Mouse (Mus musculus) Muller cell, postnatal 12 days (primary cell): ENCODE measurements around the gene Tmtc1.

Experiments used
- DNase-seq: peaks from one replicate; pipeline ENCODE4 v3.0.0-alpha.2; 2015; ENCODE audit errors: inconsistent ontology term

The Tmtc1 gene

GRCm38 (mm10) chr6:148443726-148444701, at the start of gene Tmtc1:
Tmtc1 (minus strand) TSS chr6:148444389.
- peak; percentile 69 for DNase-seq

GRCm38 (mm10) chr6:148491849-148492248, 47.7 kb upstream of the Tmtc1 start:
- DNase-seq = no peak

- no peak for DNase-seq
Measured at GRCm38 (mm10) chr6:148486756-148487155, 42.6 kb upstream of the Tmtc1 start.

GRCm38 (mm10) chr6:148481894-148482293, 37.7 kb upstream of the Tmtc1 start:
- no peak for DNase-seq

- DNase-seq = no peak
Measured at GRCm38 (mm10) chr6:148479671-148480237, 35.6 kb upstream of the Tmtc1 start.

- no peak for DNase-seq
Measured at GRCm38 (mm10) chr6:148478350-148478749, 34.2 kb upstream of the Tmtc1 start.

- no peak for DNase-seq
Measured at GRCm38 (mm10) chr6:148472289-148472688, 28.1 kb upstream of the Tmtc1 start.

- DNase-seq = no peak
Measured at GRCm38 (mm10) chr6:148467924-148468389, 23.8 kb upstream of the Tmtc1 start.

GRCm38 (mm10) chr6:148467170-148467921, 23.2 kb upstream of the Tmtc1 start:
- peak; percentile 40 for DNase-seq

GRCm38 (mm10) chr6:148459636-148460035, 15.4 kb upstream of the Tmtc1 start:
- no peak for DNase-seq

- DNase-seq = no peak
Measured at GRCm38 (mm10) chr6:148455470-148455869, 11.3 kb upstream of the Tmtc1 start.

GRCm38 (mm10) chr6:148454740-148455139, 10.6 kb upstream of the Tmtc1 start:
- no peak for DNase-seq

GRCm38 (mm10) chr6:148448151-148448550, 4.0 kb upstream of the Tmtc1 start:
- no peak for DNase-seq

GRCm38 (mm10) chr6:148446113-148446512, 1.9 kb upstream of the Tmtc1 start:
- no peak for DNase-seq

- DNase-seq = no peak
Measured at GRCm38 (mm10) chr6:148444796-148445195, 607 bp upstream of the Tmtc1 start.

GRCm38 (mm10) chr6:148443291-148443725, 881 bp downstream of the Tmtc1 start:
- no peak for DNase-seq

- peak; percentile 17 for DNase-seq
Measured at GRCm38 (mm10) chr6:148442671-148443290, 1.4 kb downstream of the Tmtc1 start.

GRCm38 (mm10) chr6:148441871-148442270, 2.3 kb downstream of the Tmtc1 start:
- no peak for DNase-seq

GRCm38 (mm10) chr6:148439101-148439500, 5.1 kb downstream of the Tmtc1 start:
- DNase-seq = no peak

- DNase-seq = no peak
Measured at GRCm38 (mm10) chr6:148437565-148437964, 6.6 kb downstream of the Tmtc1 start.

- peak; percentile 11 for DNase-seq
Measured at GRCm38 (mm10) chr6:148436441-148437001, 7.7 kb downstream of the Tmtc1 start.
